Comparison of ENCODE assay signal across 8 mouse cellular contexts in genomic region chr16:94302274-94303202, GRCm38 (mm10). TPM values are rescaled to one million over a fixed set of nuclear protein-coding genes. Genes with fewer than 3 reads are reported as not detected.
A peak's percentile ranks its signal among the peaks of the same experiment; 100 is the strongest.
DNase-seq lines count a peak whose midpoint lies in the region; ATAC-seq and TF ChIP-seq lines count a peak whose summit lies in the region.

No protein-coding gene starts in this region.

- H3K4me3 ChIP-seq in embryonic facial prominence, embryonic 11.5 days (ENCODE audit: low read depth, low read length), result no peak overlapping the region
- peak overlapping the region; percentile 42 for H3K4me3 ChIP-seq in heart, postnatal 0 days (ENCODE audit: low read depth, low read length)
- H3K4me3 ChIP-seq in neural tube, embryonic 14.5 days (ENCODE audit: low read depth, low read length), result peak overlapping the region; percentile 11; the same call in 1 of the 2 replicates

- 9% methylated on average over 30 of the region's 30 CpGs for WGBS in embryonic facial prominence, embryonic 11.5 days
- WGBS in heart, postnatal 0 days, result 8% methylated on average over 30 of the region's 30 CpGs
- WGBS in neural tube, embryonic 14.5 days, result 2% methylated on average over 30 of the region's 30 CpGs

- peaks cover 2% of the 10 kb centered on the region; the same call in 1 of the 2 replicates for H3K27me3 ChIP-seq in embryonic facial prominence, embryonic 11.5 days (ENCODE audit: control insufficient read depth, insufficient read depth, low read length)
- no peaks in the 10 kb centered on the region for H3K27me3 ChIP-seq in heart, postnatal 0 days (ENCODE audit: control insufficient read depth, insufficient read depth, low read length)
- no peaks in the 10 kb centered on the region for H3K27me3 ChIP-seq in neural tube, embryonic 14.5 days (ENCODE audit: control insufficient read depth, insufficient read depth, low read length)

- TF ChIP-seq EP300 in heart, postnatal 0 days (IDR thresholded peaks at IDR 0.05; ENCODE audit: low read depth), result no peak

- no peaks in the 10 kb centered on the region; the same call in 1 of the 2 replicates for H3K4me1 ChIP-seq in embryonic facial prominence, embryonic 11.5 days (ENCODE audit: control insufficient read depth, insufficient read depth, low read length)
- H3K4me1 ChIP-seq in heart, postnatal 0 days (ENCODE audit: control insufficient read depth, insufficient read depth), result peaks cover 3% of the 10 kb centered on the region; the same call in 1 of the 2 replicates
- peaks cover 8% of the 10 kb centered on the region; the same call in 1 of the 2 replicates for H3K4me1 ChIP-seq in neural tube, embryonic 14.5 days (ENCODE audit: control insufficient read depth, insufficient read depth, low read length)

- no peaks in the 10 kb centered on the region for H3K9me3 ChIP-seq in embryonic facial prominence, embryonic 11.5 days (replicated peaks; ENCODE audit: control insufficient read depth, low read length)
- peaks cover 4% of the 10 kb centered on the region; the same call in 1 of the 2 replicates for H3K9me3 ChIP-seq in heart, postnatal 0 days (replicated peaks; ENCODE audit: control insufficient read depth, low read length)
- H3K9me3 ChIP-seq in neural tube, embryonic 14.5 days (ENCODE audit: control insufficient read depth, low read length), result no peaks in the 10 kb centered on the region

- H3K4me2 ChIP-seq in embryonic facial prominence, embryonic 11.5 days (ENCODE audit: low read depth, low read length), result peak overlapping the region; percentile 40
- peak overlapping the region; percentile 66 for H3K4me2 ChIP-seq in heart, postnatal 0 days (ENCODE audit: low read depth, low read length)
- H3K4me2 ChIP-seq in neural tube, embryonic 14.5 days (ENCODE audit: low read depth, low read length), result peak overlapping the region; percentile 46

- H3K36me3 ChIP-seq in embryonic facial prominence, embryonic 11.5 days (replicated peaks; ENCODE audit: control insufficient read depth, insufficient read depth, low read depth, low read length), result no peaks in the 10 kb centered on the region
- H3K36me3 ChIP-seq in heart, postnatal 0 days (replicated peaks; ENCODE audit: control insufficient read depth, insufficient read depth, low read length), result no peaks in the 10 kb centered on the region
- no peaks in the 10 kb centered on the region for H3K36me3 ChIP-seq in neural tube, embryonic 14.5 days (ENCODE audit: control insufficient read depth, insufficient read depth, low read length)

- TF ChIP-seq CTCF in heart, postnatal 0 days (IDR thresholded peaks at IDR 0.05; ENCODE audit: low read depth), result peak; percentile 36

- ATAC-seq in embryonic facial prominence, embryonic 11.5 days (replicated peaks; ENCODE audit: insufficient number of reproducible peaks, low FRiP score, low TSS enrichment, low read depth), result peak; percentile 36; the same call in 1 of the 2 replicates
- ATAC-seq in heart, postnatal 0 days (ENCODE audit: insufficient read depth, low read depth), result peak; percentile 79
- peak; percentile 73 for ATAC-seq in neural tube, embryonic 14.5 days (ENCODE audit: low read depth)

- H3K27ac ChIP-seq in embryonic facial prominence, embryonic 11.5 days (replicated peaks; ENCODE audit: low read depth, low read length), result no peak overlapping the region
- H3K27ac ChIP-seq in heart, postnatal 0 days (ENCODE audit: low read depth), result peak overlapping the region; percentile 85
- H3K27ac ChIP-seq in neural tube, embryonic 14.5 days (ENCODE audit: low read depth, low read length), result 0 out of 2 replicates have a peak overlapping the region, but pooled peaks have one; percentile 11

- DNase-seq in CD4-positive helper T cell, adult 2 months (ENCODE audit: low read depth, low spot score), result peak; percentile 56
- peak; percentile 52 for DNase-seq in adrenal gland, adult 2 months
- DNase-seq in embryonic facial prominence, embryonic 11.5 days (ENCODE audit: low spot score), result peak; percentile 56
- DNase-seq in heart, postnatal 0 days (ENCODE audit: low spot score), result peak; percentile 69
- DNase-seq in kidney, postnatal 10 days, result peak; percentile 58
- DNase-seq in lung, adult 18-20 months, result peak; percentile 36 to 50
- DNase-seq in spleen, postnatal 36 days (ENCODE audit: low spot score in 2 of 2), result no peak

- H3K9ac ChIP-seq in embryonic facial prominence, embryonic 11.5 days (replicated peaks; ENCODE audit: low read length), result peak overlapping the region; percentile 15
- H3K9ac ChIP-seq in heart, postnatal 0 days (replicated peaks; ENCODE audit: low read depth, low read length), result peak overlapping the region; percentile 38
- peak overlapping the region; percentile 41 for H3K9ac ChIP-seq in neural tube, embryonic 14.5 days (replicated peaks; ENCODE audit: low read depth, low read length)

RNA-seq across cellular contexts. Expression of gene Hlcs, which starts 10.8 kb away (rescaled TPM):
- total RNA-seq in adrenal gland, adult 2 months (2021), result 10 to 100 TPM; 15.0 to 16.6 TPM
- polyA plus RNA-seq in adrenal gland, adult 2 months (2012; rRNA removed), result 10.3 and 10.4 TPM in 2 replicates
- 7.4 and 8.6 TPM in 2 replicates for polyA plus RNA-seq in embryonic facial prominence, embryonic 11.5 days (2014; fragmentation: Nextera tagmentation; extraction: Ambion mirVana)
- 3.3 and 4.6 TPM in 2 replicates for total RNA-seq in heart, postnatal 0 days (2014; rRNA removed; ENCODE audit: low replicate concordance)
- polyA plus RNA-seq in heart, postnatal 0 days (2015; fragmentation: Nextera tagmentation; extraction: Ambion mirVana), result 5.5 and 5.6 TPM in 2 replicates
- polyA plus RNA-seq in neural tube, embryonic 14.5 days (2014; fragmentation: Nextera tagmentation; extraction: Ambion mirVana), result 7.6 and 8.2 TPM in 2 replicates

RNA-seq across cellular contexts. Expression of gene Ripply3, which starts 25.7 kb away (rescaled TPM):
- total RNA-seq in adrenal gland, adult 2 months (2021), result 1 to 10 TPM; 4.1 to 7.5 TPM
- polyA plus RNA-seq in adrenal gland, adult 2 months (2012; rRNA removed), result 2.4 and 3.0 TPM in 2 replicates
- polyA plus RNA-seq in embryonic facial prominence, embryonic 11.5 days (2014; fragmentation: Nextera tagmentation; extraction: Ambion mirVana), result 5.2 and 6.3 TPM in 2 replicates
- total RNA-seq in heart, postnatal 0 days (2014; rRNA removed; ENCODE audit: low replicate concordance), result 3.9 and 4.6 TPM in 2 replicates
- 4.5 and 5.3 TPM in 2 replicates for polyA plus RNA-seq in heart, postnatal 0 days (2015; fragmentation: Nextera tagmentation; extraction: Ambion mirVana)
- 0.52 and 1.7 TPM in 2 replicates for polyA plus RNA-seq in neural tube, embryonic 14.5 days (2014; fragmentation: Nextera tagmentation; extraction: Ambion mirVana)

Comparison
In these comparisons a context has a peak if more than half of its experiments do, and no peak if none do; other contexts are left out.
1. DNase-seq: peak in CD4-positive helper T cell, adult 2 months (single experiment), adrenal gland, adult 2 months (single experiment), embryonic facial prominence, embryonic 11.5 days (single experiment), heart, postnatal 0 days (single experiment), kidney, postnatal 10 days (single experiment) and lung, adult 18-20 months (2 of 2); none in spleen, postnatal 36 days (0 of 2).
2. Peak in every context shown above with its lines, with median percentiles within 50 percentile points of each other: ATAC-seq, H3K4me2 ChIP-seq and H3K9ac ChIP-seq.